Mouse (Mus musculus) hindbrain, embryonic 11.5 days (tissue): ENCODE results near the gene Nav1. TPM values are rescaled to one million over a fixed set of nuclear protein-coding genes. Genes with fewer than 3 reads are reported as not detected.

ENCODE experiments used
- ATAC-seq: fragments of 200-750 bp; cut with Nextera tagmentation; 2 replicates; pipeline ENCODE4 v1.8.0; 2017; ENCODE audit warnings: mild to moderate bottlenecking, moderate TSS enrichment, moderate library complexity; ENCODE audit not compliant: low FRiP score
- DNase-seq: peaks from one replicate; pipeline ENCODE4 v3.0.0-alpha.2; 2015; ENCODE audit warnings: low spot score
- H3K27ac ChIP-seq: fragments of 300-500 bp; sonication (generic); 2 replicates; pipeline ENCODE4 v1.5.1; 2014; ENCODE audit warnings: mild to moderate bottlenecking, low read depth, low read length
- H3K27me3 ChIP-seq: fragments of 300-500 bp; sonication (generic); 2 replicates; pipeline ENCODE4 v1.6.1; 2014; ENCODE audit warnings: mild to moderate bottlenecking, low read length, moderate library complexity, mixed read lengths; ENCODE audit not compliant: control insufficient read depth, insufficient read depth
- H3K36me3 ChIP-seq: fragments of 300-500 bp; sonication (generic); 2 replicates; pipeline ENCODE4 v1.6.1; 2014; ENCODE audit warnings: mild to moderate bottlenecking, low read length, moderate library complexity, mixed read lengths; ENCODE audit not compliant: control insufficient read depth, insufficient read depth
- H3K4me1 ChIP-seq: fragments of 300-500 bp; sonication (generic); replicated peaks from 2 replicates; pipeline ENCODE4 v1.6.1; 2014; ENCODE audit warnings: low read length, mixed read lengths; ENCODE audit not compliant: control insufficient read depth, insufficient read depth
- H3K4me2 ChIP-seq: fragments of 300-500 bp; sonication (generic); replicated peaks from 2 replicates; pipeline ENCODE4 v1.6.1; 2014; ENCODE audit warnings: mild to moderate bottlenecking, low read depth, low read length
- H3K4me3 ChIP-seq: fragments of 300-500 bp; sonication (generic); 2 replicates; pipeline ENCODE4 v1.5.1; 2014; ENCODE audit warnings: low read depth, low read length
- H3K9ac ChIP-seq: fragments of 300-500 bp; sonication (generic); 2 replicates; pipeline ENCODE4 v1.6.1; 2014; ENCODE audit warnings: low read depth, low read length
- H3K9me3 ChIP-seq: fragments of 300-500 bp; sonication (generic); 2 replicates; pipeline ENCODE4 v1.6.1; 2016; ENCODE audit warnings: low read length; ENCODE audit not compliant: control insufficient read depth
- WGBS: fragments of 180-500 bp; shearing (Covaris S2); extraction: QIAGEN DNeasy Blood & Tissue Kit; methylation state at CpG from one replicate; pipeline ENCODE4 v1.1.7; 2014; 5-methylcytosine and 5-hydroxymethylcytosine counted together
- polyA plus RNA-seq: library from polyadenylated mRNA; unstranded; fragments of >200 nt; fragmentation: Nextera tagmentation; extraction: Ambion mirVana; gene quantifications from 2 replicates; pipeline ENCODE4 v1.2.1, GENCODE M21; 2014

Nav1 gene
- polyA plus RNA-seq, 1 experiment from 2014 or later = 21.0 TPM

DNA sequence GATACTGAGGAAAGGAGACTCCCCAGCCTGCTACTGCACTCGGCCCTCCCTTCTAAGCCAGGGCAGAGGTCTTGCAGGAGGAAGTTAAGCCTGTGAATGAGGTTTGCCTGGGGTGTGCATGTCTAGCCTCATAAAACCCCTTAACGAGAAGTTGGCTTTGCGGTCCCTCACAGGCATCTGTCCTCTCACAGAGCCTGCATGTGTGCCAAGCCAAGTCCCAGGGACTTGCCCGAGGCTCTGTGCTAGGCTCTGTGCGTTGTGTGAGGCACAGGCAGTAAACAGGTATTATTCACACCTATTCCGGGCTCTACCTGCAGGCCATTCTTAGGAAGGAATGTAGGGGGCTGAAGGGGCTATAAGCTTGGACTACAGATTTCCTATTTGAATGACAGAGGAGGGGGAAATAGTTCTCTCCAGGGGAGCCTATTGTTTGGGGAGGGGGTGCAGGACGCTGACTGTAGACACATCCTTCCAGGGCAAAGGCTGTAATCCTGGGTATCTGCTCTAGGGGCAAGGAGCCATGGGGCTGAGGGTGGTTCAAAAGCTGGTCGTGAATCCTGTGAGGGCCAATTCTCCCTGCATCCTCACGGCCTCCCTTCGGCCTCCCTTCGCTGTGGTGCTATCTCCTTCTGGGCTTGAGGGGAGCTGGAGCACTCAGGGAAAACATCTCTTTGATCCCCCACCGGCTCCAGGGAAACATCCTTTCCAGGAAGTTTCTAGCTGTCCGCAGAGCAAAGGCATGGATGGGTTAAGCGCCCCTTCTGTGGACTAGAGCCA is 99.3 kb downstream of the Nav1 start:
- DNase-seq = no peak
- Histone ChIP-seq H3K9ac (no peak overlapping the region), H3K4me3 (no peak overlapping the region), H3K9me3 (no peaks in the 10 kb centered on the region), H3K27me3 (peaks cover 14% of the 10 kb centered on the region), H3K4me1 (peaks cover 9% of the 10 kb centered on the region), H3K4me2 (no peak overlapping the region), H3K36me3 (no peaks in the 10 kb centered on the region), H3K27ac (no peak overlapping the region)
- WGBS = 37% methylated on average over 14 of the region's 14 CpGs
- ATAC-seq = no peak

DNA sequence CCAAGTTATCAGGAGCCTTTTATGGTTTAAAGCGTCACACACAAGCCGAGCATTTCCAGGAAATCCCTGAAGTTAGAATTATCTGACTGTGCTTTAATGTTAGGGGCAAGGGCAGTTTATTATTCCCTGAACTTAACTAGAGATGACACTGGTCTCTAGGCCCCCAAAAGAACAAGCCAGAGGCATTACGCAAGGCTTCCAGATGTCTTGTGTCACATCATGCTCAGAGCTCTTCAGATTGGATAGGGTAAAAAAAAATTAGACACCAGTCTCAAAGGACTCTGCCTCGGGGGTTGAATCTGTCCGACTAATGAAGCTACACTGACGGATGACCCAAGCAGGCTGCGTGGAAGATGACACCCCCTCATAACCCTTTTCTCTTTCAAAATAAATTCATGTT is 101.6 kb downstream of the Nav1 start:
- Histone ChIP-seq H3K4me1 (peaks cover 4% of the 10 kb centered on the region), H3K9ac (no peak overlapping the region), H3K4me2 (no peak overlapping the region), H3K27ac (no peak overlapping the region), H3K9me3 (no peaks in the 10 kb centered on the region), H3K27me3 (peaks cover 11% of the 10 kb centered on the region), H3K4me3 (no peak overlapping the region), H3K36me3 (no peaks in the 10 kb centered on the region)
- 71% methylated on average over 7 of the region's 7 CpGs for WGBS
- ATAC-seq (no peak), DNase-seq (no peak)

DNA sequence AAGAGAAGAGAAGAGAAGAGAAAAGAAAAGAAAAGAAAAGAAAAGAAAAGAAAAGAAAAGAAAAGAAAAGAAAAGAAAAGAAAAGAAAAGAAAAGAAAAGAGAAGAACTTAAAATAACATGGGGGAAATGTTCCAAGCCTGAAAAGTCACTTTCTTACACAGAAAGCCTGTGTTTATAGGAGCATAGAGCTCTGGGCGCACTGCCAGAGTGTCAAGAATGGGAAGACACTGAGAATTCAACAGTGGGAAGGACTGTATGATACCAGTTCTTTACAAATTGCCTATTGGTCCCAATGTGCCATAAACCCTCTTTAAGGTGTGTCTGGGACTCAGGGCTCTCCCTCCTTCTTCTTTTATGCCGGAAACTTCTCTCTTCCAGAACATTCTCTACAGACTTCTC is 103.7 kb downstream of the Nav1 start:
- WGBS = 95% methylated on average over 2 of the region's 2 CpGs
- H3K4me1 ChIP-seq = peaks cover 6% of the 10 kb centered on the region; the same call in 1 of the 2 replicates

DNA sequence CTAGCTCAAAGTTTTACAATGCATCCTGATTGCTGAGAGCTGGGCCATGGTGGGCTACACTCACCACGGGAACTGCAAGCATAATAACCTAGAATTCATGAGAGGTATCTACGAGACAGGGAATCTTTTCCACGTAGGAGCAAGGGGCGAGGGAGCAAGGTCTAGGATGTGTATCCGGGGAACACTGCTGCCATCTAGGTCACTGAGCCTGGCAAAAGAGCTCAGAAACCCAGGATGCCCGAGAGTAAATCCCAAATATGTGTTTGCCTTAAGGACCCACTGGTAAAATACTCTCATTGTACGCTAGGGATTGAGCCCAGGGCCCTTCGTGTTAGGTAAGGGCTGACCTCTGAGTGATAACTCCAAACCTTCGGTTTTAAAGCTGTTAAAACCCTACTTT is 104.3 kb downstream of the Nav1 start:
- 79% methylated on average over 9 of the region's 9 CpGs for WGBS
- Histone ChIP-seq H3K4me2 (no peak overlapping the region), H3K4me1 (peaks cover 4% of the 10 kb centered on the region; the same call in 1 of the 2 replicates), H3K9me3 (no peaks in the 10 kb centered on the region), H3K27ac (no peak overlapping the region), H3K27me3 (no peaks in the 10 kb centered on the region), H3K4me3 (no peak overlapping the region), H3K36me3 (no peaks in the 10 kb centered on the region), H3K9ac (no peak overlapping the region)
- DNase-seq = no peak
- ATAC-seq = no peak

More for the DNA sequence above, 103.7 kb downstream of the Nav1 start:
- no peaks in the 10 kb centered on the region for H3K36me3 ChIP-seq
- no peak for DNase-seq
- no peak overlapping the region for H3K4me3 ChIP-seq
- no peaks in the 10 kb centered on the region for H3K9me3 ChIP-seq
- no peak overlapping the region for H3K27ac ChIP-seq
- no peak overlapping the region for H3K9ac ChIP-seq
- H3K4me2 ChIP-seq = no peak overlapping the region
- 0 out of 2 replicates have a peak, but pooled peaks cover 2% of the 10 kb centered on the region for H3K27me3 ChIP-seq
- ATAC-seq = no peak

DNA sequence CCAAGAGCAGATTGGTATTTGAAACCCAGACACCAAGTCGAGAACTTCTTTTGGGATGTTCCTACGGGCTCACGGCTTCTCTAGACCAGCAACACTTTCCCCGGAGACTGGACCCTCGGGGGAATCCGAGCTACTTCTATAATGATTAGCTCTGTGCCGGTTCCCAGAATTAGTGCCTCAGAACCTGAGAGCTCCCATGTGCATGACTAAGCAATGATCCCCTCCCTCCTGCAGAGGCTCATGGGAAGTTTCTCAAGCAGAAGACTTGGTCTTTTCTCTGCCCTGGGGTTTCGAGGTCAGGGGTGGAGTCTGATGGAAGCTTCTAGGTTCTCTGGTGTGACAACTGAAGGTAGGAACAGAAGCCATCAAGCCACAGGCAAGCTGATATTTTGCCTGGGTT is 105.0 kb downstream of the Nav1 start:
- H3K4me1 ChIP-seq = peaks cover 4% of the 10 kb centered on the region; the same call in 1 of the 2 replicates
- no peak overlapping the region for H3K9ac ChIP-seq
- 59% methylated on average over 8 of the region's 8 CpGs for WGBS
- no peak overlapping the region for H3K4me3 ChIP-seq
- ATAC-seq (no peak), DNase-seq (no peak)
- H3K4me2 ChIP-seq = no peak overlapping the region
- H3K36me3 ChIP-seq = no peaks in the 10 kb centered on the region
- H3K27me3 ChIP-seq = no peaks in the 10 kb centered on the region
- no peak overlapping the region for H3K27ac ChIP-seq
- H3K9me3 ChIP-seq = no peaks in the 10 kb centered on the region

DNA sequence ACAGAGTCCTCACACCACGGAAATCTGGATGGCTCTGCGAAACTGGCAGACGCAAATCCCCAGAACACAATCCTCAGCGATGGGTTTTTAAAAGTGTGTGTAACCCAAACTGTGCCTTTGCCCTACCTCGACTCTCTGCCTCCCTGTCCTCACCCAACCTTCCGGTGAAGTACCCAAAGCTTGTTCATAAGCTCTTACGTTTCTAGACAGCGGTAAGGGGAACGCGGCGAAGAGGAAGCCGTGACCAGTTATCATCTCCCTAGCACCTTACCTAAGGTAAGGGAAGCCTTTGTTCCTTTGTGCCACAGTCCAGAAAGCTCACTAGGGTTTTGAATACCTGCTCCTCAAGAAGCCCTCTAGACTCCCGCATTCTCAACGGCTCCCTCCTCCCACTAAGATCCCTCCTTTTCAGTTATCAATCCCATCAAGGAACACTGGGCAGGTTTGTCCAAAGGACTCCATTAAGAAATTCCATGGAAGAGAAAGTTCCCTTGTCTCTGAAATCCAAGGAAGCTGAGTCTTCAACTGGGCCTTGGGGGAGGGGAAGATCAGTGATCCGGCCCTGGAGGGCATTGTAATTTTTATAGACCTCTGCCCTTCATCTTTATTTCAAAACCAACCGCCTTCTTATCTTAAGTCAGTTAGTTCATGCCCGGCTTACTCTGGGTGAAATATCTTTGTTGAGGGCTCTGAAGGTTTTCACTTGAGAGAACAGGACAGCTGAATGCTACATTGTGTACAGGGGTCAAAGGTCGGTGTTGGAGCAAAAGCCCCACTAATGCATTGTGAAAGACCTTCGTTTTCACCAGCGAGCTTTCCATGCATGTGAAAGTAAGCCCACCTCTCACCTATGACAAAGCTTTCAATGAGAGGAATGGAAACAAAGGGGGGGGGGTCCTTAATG is 108.4 kb downstream of the Nav1 start:
- no peaks in the 10 kb centered on the region for H3K27me3 ChIP-seq
- H3K4me2 ChIP-seq = no peak overlapping the region
- no peak overlapping the region for H3K27ac ChIP-seq
- H3K36me3 ChIP-seq = no peaks in the 10 kb centered on the region
- no peak overlapping the region for H3K9ac ChIP-seq
- peaks cover 4% of the 10 kb centered on the region; the same call in 1 of the 2 replicates for H3K4me1 ChIP-seq
- WGBS = 52% methylated on average over 20 of the region's 20 CpGs
- no peaks in the 10 kb centered on the region for H3K9me3 ChIP-seq
- ATAC-seq = no peak
- no peak for DNase-seq
- H3K4me3 ChIP-seq = no peak overlapping the region

DNA sequence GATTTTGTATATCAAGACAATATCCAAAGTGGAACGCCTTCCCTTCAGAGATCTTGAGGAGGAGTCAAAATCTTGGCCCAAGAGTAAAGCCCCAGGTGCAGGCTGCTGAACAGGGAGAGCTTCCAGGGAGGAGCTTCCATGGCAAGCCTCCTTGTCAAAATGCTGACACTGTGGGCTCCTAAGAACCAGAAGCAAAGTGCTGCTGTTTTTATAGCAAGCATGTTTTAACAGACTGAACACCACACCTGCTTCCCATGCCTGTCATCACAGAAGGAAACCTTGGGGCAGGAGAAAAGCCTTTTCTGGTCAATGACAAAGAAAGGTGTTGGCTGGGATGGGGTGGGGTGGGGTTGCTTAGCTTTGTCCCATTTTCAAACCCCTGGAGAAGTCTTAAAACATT is 112.0 kb downstream of the Nav1 start:
- DNase-seq (no peak), ATAC-seq (no peak)
- H3K27me3 ChIP-seq = no peaks in the 10 kb centered on the region
- H3K4me3 ChIP-seq = no peak overlapping the region
- H3K9me3 ChIP-seq = no peaks in the 10 kb centered on the region
- H3K4me2 ChIP-seq = no peak overlapping the region
- 0 out of 2 replicates have a peak, but pooled peaks cover 7% of the 10 kb centered on the region for H3K4me1 ChIP-seq
- H3K36me3 ChIP-seq = no peaks in the 10 kb centered on the region
- WGBS = 94% methylated on average over 1 of the region's 1 CpGs
- no peak overlapping the region for H3K9ac ChIP-seq
- no peak overlapping the region for H3K27ac ChIP-seq

DNA sequence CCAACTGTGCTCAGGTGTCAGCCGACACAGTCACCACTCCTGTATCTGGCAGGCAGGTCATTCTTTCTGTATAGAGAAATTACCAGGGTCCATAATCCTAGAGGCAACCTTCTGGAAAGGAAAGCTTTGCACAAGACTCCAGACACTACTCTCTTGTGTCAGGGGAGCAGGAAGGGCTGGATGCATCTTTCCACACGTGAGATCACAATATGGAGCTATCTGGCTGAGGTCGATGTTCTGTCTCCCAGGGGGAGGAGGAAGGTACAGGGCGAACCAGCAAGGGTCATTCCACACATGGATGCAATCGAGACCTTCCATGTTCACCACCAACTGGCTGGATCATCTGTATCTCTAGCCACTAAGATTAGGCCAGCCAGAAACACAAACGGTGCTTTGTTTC is 113.2 kb downstream of the Nav1 start:
- Histone ChIP-seq H3K9ac (no peak overlapping the region), H3K9me3 (no peaks in the 10 kb centered on the region), H3K27ac (no peak overlapping the region), H3K4me3 (no peak overlapping the region), H3K4me1 (0 out of 2 replicates have a peak, but pooled peaks cover 5% of the 10 kb centered on the region), H3K4me2 (no peak overlapping the region), H3K27me3 (no peaks in the 10 kb centered on the region), H3K36me3 (no peaks in the 10 kb centered on the region)
- DNase-seq (no peak), ATAC-seq (no peak)
- WGBS = 62% methylated on average over 6 of the region's 6 CpGs
